Comparison of ENCODE assay signal across 21 mouse cellular contexts in the genomic region with DNA sequence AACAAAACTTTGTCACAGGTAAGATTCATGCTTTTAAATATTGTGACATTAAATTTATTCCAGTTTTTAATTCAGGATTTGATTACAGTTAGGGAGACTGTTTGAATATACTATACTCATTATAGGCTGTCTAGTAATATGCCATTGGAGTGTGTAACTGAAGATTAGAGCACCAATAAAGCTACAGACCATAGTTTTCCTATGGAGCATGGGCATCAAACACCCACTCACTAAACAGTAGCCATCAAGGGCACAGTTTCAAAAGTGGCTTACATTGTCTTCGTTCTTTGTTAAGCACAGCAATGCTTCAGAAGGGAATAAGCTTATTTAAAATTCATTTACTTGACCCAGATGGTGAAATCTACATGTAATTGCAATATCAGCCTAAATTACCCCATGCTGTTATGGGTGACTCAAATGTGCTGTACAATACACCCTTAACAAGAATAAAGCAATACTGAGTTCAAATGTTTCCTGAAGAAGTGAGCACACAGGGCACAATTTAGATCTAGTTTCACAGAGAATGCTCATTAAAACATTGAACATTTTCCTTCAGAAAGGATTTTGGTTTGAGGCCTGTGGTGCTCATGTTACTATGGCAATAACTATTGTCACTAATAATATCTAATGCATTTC.
DNase-seq lines count a peak whose midpoint lies in the region; ATAC-seq and TF ChIP-seq lines count a peak whose summit lies in the region.
"Had no signal": no experiment of that assay in that cellular context is flagged by ENCODE, and none has a peak within 500 bp of the region (broad histone marks: within the 10 kb centered on the region; RNA-seq: fewer than 3 reads in every experiment).

No protein-coding gene starts in this region.

- DNase-seq in forebrain, postnatal 0 days: no peak
- no peak for DNase-seq in right cerebral cortex, postnatal 10 days (ENCODE audit: low spot score in 2 of 2)
- DNase-seq in left cerebral cortex, adult 2 months (ENCODE audit: extremely low spot score in 1 of 2, low spot score in 2 of 2): no peak
- DNase-seq: adrenal gland, postnatal 10 days; cerebellum, adult 18-20 months; cerebellum, postnatal 25 days; embryo, embryonic 11 days; kidney, adult 18-20 months; kidney, postnatal 25 days; left cerebral cortex, postnatal 4 days; liver; retina, postnatal 1 day; thymus, postnatal 14 days had no signal

- no peak overlapping the region for H3K4me3 ChIP-seq in forebrain, embryonic 13.5 days
- H3K4me3 ChIP-seq in forebrain, postnatal 0 days (ENCODE audit: low read depth, low read length): no peak overlapping the region
- H3K4me3 ChIP-seq in forebrain, embryonic 16.5 days (replicated peaks; ENCODE audit: low read length): no peak overlapping the region
- H3K4me3 ChIP-seq in midbrain, embryonic 12.5 days: no peak overlapping the region
- H3K4me3 ChIP-seq in neural tube, embryonic 14.5 days (ENCODE audit: low read depth, low read length): no peak overlapping the region
- no peak overlapping the region for H3K4me3 ChIP-seq in left cerebral cortex, adult 2 months
- H3K4me3 ChIP-seq: heart, embryonic 10.5 days had no signal

- intact Hi-C loops in left cerebral cortex, adult 2 months (cut with DNase I): no loop called here

- H3K9ac ChIP-seq in forebrain, embryonic 13.5 days: no peak overlapping the region
- H3K9ac ChIP-seq in forebrain, postnatal 0 days: no peak overlapping the region
- no peak overlapping the region for H3K9ac ChIP-seq in forebrain, embryonic 16.5 days (replicated peaks; ENCODE audit: low read depth, low read length)
- no peak overlapping the region for H3K9ac ChIP-seq in midbrain, embryonic 12.5 days (replicated peaks)
- H3K9ac ChIP-seq in neural tube, embryonic 14.5 days (replicated peaks; ENCODE audit: low read depth, low read length): no peak overlapping the region

- no peak for TF ChIP-seq CTCF in forebrain, postnatal 0 days (IDR thresholded peaks at IDR 0.05; ENCODE audit: low read depth)
- TF ChIP-seq CTCF in left cerebral cortex, adult 2 months (IDR thresholded peaks at IDR 0.05): no peak

- no peaks in the 10 kb centered on the region for H3K4me1 ChIP-seq in forebrain, embryonic 13.5 days
- no peaks in the 10 kb centered on the region for H3K4me1 ChIP-seq in forebrain, postnatal 0 days (ENCODE audit: insufficient read depth)
- H3K4me1 ChIP-seq in forebrain, embryonic 16.5 days (replicated peaks; ENCODE audit: control insufficient read depth, insufficient read depth, low read length): no peaks in the 10 kb centered on the region
- no peaks in the 10 kb centered on the region for H3K4me1 ChIP-seq in midbrain, embryonic 12.5 days
- no peaks in the 10 kb centered on the region for H3K4me1 ChIP-seq in neural tube, embryonic 14.5 days (ENCODE audit: control insufficient read depth, insufficient read depth, low read length)
- H3K4me1 ChIP-seq: heart, embryonic 10.5 days had no signal

- H3K36me3 ChIP-seq in forebrain, embryonic 13.5 days (ENCODE audit: poor library complexity, severe bottlenecking): no peaks in the 10 kb centered on the region
- no peaks in the 10 kb centered on the region for H3K36me3 ChIP-seq in forebrain, postnatal 0 days (ENCODE audit: insufficient read depth)
- H3K36me3 ChIP-seq in forebrain, embryonic 16.5 days (ENCODE audit: control insufficient read depth, insufficient read depth): no peaks in the 10 kb centered on the region
- H3K36me3 ChIP-seq in midbrain, embryonic 12.5 days: no peaks in the 10 kb centered on the region
- no peaks in the 10 kb centered on the region for H3K36me3 ChIP-seq in neural tube, embryonic 14.5 days (ENCODE audit: control insufficient read depth, insufficient read depth, low read length)
- H3K36me3 ChIP-seq: heart, embryonic 10.5 days had no signal

- peak; percentile 57; the same call in 1 of the 2 replicates for ATAC-seq in forebrain, embryonic 13.5 days
- no peak for ATAC-seq in forebrain, postnatal 0 days
- ATAC-seq in forebrain, embryonic 16.5 days: 0 out of 2 replicates have a peak, but pooled peaks have one; percentile 26
- ATAC-seq in midbrain, embryonic 12.5 days (ENCODE audit: low FRiP score, low read depth): 0 out of 2 replicates have a peak, but pooled peaks have one; percentile 34
- ATAC-seq in neural tube, embryonic 14.5 days (ENCODE audit: low read depth): peak; percentile 89
- ATAC-seq: CD4-positive, CD25-positive, alpha-beta regulatory T cell, adult 4 months; lung, postnatal 0 days; Patski had no signal

- no peaks in the 10 kb centered on the region for H3K27me3 ChIP-seq in forebrain, embryonic 13.5 days
- no peaks in the 10 kb centered on the region for H3K27me3 ChIP-seq in forebrain, postnatal 0 days (ENCODE audit: insufficient read depth, low read length)
- H3K27me3 ChIP-seq in forebrain, embryonic 16.5 days (replicated peaks; ENCODE audit: control insufficient read depth, insufficient read depth, low read length): no peaks in the 10 kb centered on the region
- no peaks in the 10 kb centered on the region for H3K27me3 ChIP-seq in midbrain, embryonic 12.5 days
- no peaks in the 10 kb centered on the region for H3K27me3 ChIP-seq in neural tube, embryonic 14.5 days (ENCODE audit: control insufficient read depth, insufficient read depth, low read length)
- H3K27me3 ChIP-seq: Patski had no signal

- WGBS in forebrain, embryonic 13.5 days: 46% methylated on average over 1 of the region's 1 CpGs
- 33% methylated on average over 1 of the region's 1 CpGs for WGBS in forebrain, postnatal 0 days
- 41% methylated on average over 1 of the region's 1 CpGs for WGBS in forebrain, embryonic 16.5 days
- WGBS in midbrain, embryonic 12.5 days: 73% methylated on average over 1 of the region's 1 CpGs
- 50% methylated on average over 1 of the region's 1 CpGs for WGBS in neural tube, embryonic 14.5 days

- 0 out of 2 replicates have a peak, but pooled peaks cover 4% of the 10 kb centered on the region for H3K9me3 ChIP-seq in forebrain, embryonic 13.5 days (replicated peaks)
- H3K9me3 ChIP-seq in forebrain, postnatal 0 days (ENCODE audit: low read length): peaks cover 4% of the 10 kb centered on the region; the same call in 1 of the 2 replicates
- peaks cover 3% of the 10 kb centered on the region; the same call in 1 of the 2 replicates for H3K9me3 ChIP-seq in forebrain, embryonic 16.5 days (ENCODE audit: control insufficient read depth, low read length)
- no peaks in the 10 kb centered on the region for H3K9me3 ChIP-seq in midbrain, embryonic 12.5 days
- H3K9me3 ChIP-seq in neural tube, embryonic 14.5 days (ENCODE audit: control insufficient read depth, low read length): 0 out of 2 replicates have a peak, but pooled peaks cover 4% of the 10 kb centered on the region
- H3K9me3 ChIP-seq: heart, embryonic 10.5 days had no signal

- H3K27ac ChIP-seq in forebrain, embryonic 13.5 days: no peak overlapping the region
- H3K27ac ChIP-seq in forebrain, postnatal 0 days (ENCODE audit: low read depth, low read length): no peak overlapping the region
- H3K27ac ChIP-seq in forebrain, embryonic 16.5 days (ENCODE audit: low read length): no peak overlapping the region
- no peak overlapping the region for H3K27ac ChIP-seq in midbrain, embryonic 12.5 days (replicated peaks)
- H3K27ac ChIP-seq in neural tube, embryonic 14.5 days (ENCODE audit: low read depth, low read length): no peak overlapping the region
- no peak overlapping the region for H3K27ac ChIP-seq in left cerebral cortex, adult 2 months
- H3K27ac ChIP-seq: heart, embryonic 10.5 days had no signal

- no peak overlapping the region for H3K4me2 ChIP-seq in forebrain, embryonic 13.5 days
- no peak overlapping the region for H3K4me2 ChIP-seq in forebrain, postnatal 0 days (ENCODE audit: low read depth)
- no peak overlapping the region for H3K4me2 ChIP-seq in forebrain, embryonic 16.5 days (ENCODE audit: low read length)
- H3K4me2 ChIP-seq in midbrain, embryonic 12.5 days (replicated peaks): no peak overlapping the region
- no peak overlapping the region for H3K4me2 ChIP-seq in neural tube, embryonic 14.5 days (ENCODE audit: low read depth, low read length)
